Mouse (Mus musculus) testis, adult 2 months (tissue): ENCODE results near the gene Crhr1. TPM values are rescaled to one million over a fixed set of nuclear protein-coding genes. Genes with fewer than 3 reads are reported as not detected.
"Not testable (repeated sequence)": the region's sequence is repeated elsewhere in the genome, so short reads cannot be mapped to it uniquely, and the experiment has no call there.

Experiments
- H3K27ac ChIP-seq: fragments of 200-500 bp; 2 replicates; pipeline ENCODE4 v1.5.1; 2012; ENCODE audit warnings: low read depth, low read length; ENCODE audit not compliant: control insufficient read depth, insufficient read depth
- H3K27me3 ChIP-seq: fragments of 200-500 bp; 2 replicates; pipeline ENCODE4 v1.6.1; 2012; ENCODE audit warnings: mild to moderate bottlenecking, low read length, moderate library complexity; ENCODE audit not compliant: control insufficient read depth, insufficient read depth
- H3K36me3 ChIP-seq: fragments of 200-500 bp; 2 replicates; pipeline ENCODE4 v1.6.1; 2012; ENCODE audit warnings: mild to moderate bottlenecking, low read length; ENCODE audit not compliant: control insufficient read depth, insufficient read depth
- H3K4me1 ChIP-seq: fragments of 200-500 bp; 2 replicates; pipeline ENCODE4 v1.6.1; 2012; ENCODE audit warnings: low read length; ENCODE audit not compliant: control insufficient read depth, insufficient read depth
- H3K4me3 ChIP-seq: fragments of 200-500 bp; 2 replicates; pipeline ENCODE4 v1.5.1; 2012; ENCODE audit warnings: low read depth, mild to moderate bottlenecking, low read length, moderate library complexity, mixed read lengths; ENCODE audit not compliant: control insufficient read depth
- CTCF ChIP-seq: fragments of 200-500 bp; IDR thresholded peaks from 2 replicates; pipeline ENCODE4 v1.5.1; 2012; ENCODE audit warnings: low read depth, mild to moderate bottlenecking, inconsistent platforms, low read length, moderate library complexity; ENCODE audit not compliant: control insufficient read depth, insufficient read depth, insufficient replicate concordance
- POLR2A ChIP-seq: fragments of 200-500 bp; IDR thresholded peaks from 2 replicates; pipeline ENCODE4 v1.6.1; 2012; ENCODE audit warnings: low read depth, mild to moderate bottlenecking, inconsistent platforms, low read length, moderate library complexity; ENCODE audit not compliant: control insufficient read depth
- polyA plus RNA-seq: library from polyadenylated mRNA; depleted of rRNA; stranded (reverse); fragments of >200 nt; gene quantifications from 2 replicates; pipeline ENCODE4 v1.2.3, GENCODE M21; 2012

The Crhr1 gene
- polyA plus RNA-seq, 1 experiment, result 0.42 TPM

DNA sequence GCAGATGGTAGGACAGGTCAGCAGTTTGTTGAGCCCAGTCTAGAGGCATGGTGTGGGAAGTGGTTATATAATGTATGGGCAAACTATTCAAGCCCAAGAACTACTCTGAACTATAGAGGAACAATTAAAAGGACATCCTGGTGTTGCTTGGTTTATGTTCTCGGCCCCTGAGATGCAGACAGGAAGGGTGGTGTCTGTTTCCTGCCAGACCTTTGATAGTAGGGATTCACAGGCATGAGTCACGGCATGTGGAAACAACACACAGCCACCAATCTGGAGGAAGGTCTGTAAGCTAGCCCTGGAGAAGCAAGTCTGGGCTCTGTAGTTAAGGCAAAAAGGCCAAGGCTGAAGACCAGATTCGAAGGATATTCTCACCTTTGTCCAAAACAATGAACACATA lies 70.6 kb downstream of the Crhr1 start:
- no peaks in the 10 kb centered on the region for H3K36me3 ChIP-seq
- no peaks in the 10 kb centered on the region for H3K27me3 ChIP-seq
- H3K27ac ChIP-seq, result no peak overlapping the region
- no peak overlapping the region for H3K4me3 ChIP-seq
- no peak for TF ChIP-seq POLR2A
- no peak for TF ChIP-seq CTCF
- H3K4me1 ChIP-seq, result no peaks in the 10 kb centered on the region

DNA sequence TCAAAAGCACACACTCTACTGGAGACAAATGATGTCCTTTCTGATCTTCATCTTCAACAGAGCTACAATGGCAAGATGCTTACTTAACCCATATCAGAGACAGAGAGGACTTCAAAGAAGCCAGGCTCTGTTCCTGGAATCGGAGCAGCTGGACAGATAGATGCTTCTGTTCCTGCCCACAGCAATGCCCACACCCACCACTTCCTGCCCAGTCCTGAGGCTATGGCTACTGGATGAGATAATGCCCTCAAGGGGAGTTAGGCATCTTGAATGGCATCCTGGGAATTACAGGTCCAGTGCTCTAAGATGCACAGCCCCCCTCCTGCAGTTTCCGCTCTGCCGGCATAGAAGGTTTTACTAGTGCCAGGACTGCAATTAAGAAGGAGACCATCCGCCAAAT lies 73.9 kb downstream of the Crhr1 start:
- no peaks in the 10 kb centered on the region for H3K27me3 ChIP-seq
- no peaks in the 10 kb centered on the region for H3K4me1 ChIP-seq
- H3K27ac ChIP-seq, result no peak overlapping the region
- no peak overlapping the region for H3K4me3 ChIP-seq
- no peaks in the 10 kb centered on the region for H3K36me3 ChIP-seq
- TF ChIP-seq POLR2A (no peak), CTCF (no peak)

DNA sequence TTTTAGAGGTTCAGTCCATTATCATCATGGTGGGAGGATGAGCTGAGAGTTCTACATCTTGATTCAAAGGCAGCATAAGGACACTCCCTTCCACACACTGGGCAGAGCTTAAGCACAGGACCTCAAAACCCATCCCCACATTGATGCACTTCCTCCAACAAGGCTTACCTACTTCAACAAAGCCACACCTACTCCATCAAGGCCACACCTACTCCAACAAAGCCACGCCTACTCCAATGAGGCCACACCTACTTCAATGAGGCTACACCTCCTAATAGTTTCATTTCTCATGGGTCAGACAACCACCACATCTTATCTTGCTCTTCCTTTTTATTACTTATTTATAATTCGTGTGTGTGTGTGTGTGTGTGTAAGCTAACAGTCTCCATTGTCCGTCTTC lies 76.4 kb downstream of the Crhr1 start:
- H3K27ac ChIP-seq, result no peak overlapping the region
- no peaks in the 10 kb centered on the region for H3K36me3 ChIP-seq
- H3K4me1 ChIP-seq, result no peaks in the 10 kb centered on the region
- no peak overlapping the region for H3K4me3 ChIP-seq
- TF ChIP-seq CTCF (no peak), POLR2A (no peak)
- no peaks in the 10 kb centered on the region for H3K27me3 ChIP-seq

DNA sequence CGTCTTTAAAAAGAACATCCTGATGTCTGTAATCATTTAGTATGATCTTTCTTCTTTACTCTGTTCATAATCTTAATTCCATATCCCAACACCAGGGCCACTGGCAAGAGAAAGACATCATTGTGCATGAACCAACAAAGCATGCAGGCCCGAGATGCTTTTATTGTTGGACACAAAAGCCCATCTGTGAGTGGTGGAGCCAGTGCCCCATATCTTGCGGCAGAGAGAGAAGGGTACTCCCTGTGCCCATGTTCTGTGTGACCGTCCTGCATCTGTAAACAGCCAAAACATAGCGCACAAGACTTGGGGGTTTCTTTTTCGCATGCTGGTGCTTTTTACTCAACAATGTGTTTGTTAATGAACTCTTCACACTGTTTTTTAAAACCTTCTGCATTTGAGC lies 78.6 kb downstream of the Crhr1 start:
- H3K27ac ChIP-seq, result no peak overlapping the region
- no peaks in the 10 kb centered on the region for H3K4me1 ChIP-seq
- no peaks in the 10 kb centered on the region for H3K27me3 ChIP-seq
- TF ChIP-seq CTCF (no peak), POLR2A (no peak)
- no peaks in the 10 kb centered on the region for H3K36me3 ChIP-seq
- H3K4me3 ChIP-seq, result no peak overlapping the region

DNA sequence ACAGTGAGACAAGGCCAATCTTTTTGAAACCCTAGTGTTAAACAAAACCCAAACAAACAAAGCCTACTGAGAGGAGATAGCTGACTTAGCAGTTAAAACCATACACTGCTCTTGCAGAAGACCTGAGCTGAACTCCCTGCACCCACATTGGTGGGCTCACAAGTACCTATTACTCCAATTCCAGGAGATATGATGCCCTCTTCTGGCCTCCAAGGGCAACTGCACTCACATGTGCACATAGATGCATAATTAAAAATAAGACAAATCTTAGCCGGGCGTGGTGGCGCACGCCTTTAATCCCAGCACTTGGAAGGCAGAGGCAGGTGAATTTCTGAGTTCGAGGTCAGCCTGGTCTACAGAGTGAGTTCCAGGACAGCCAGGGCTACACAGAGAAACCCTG lies 81.5 kb downstream of the Crhr1 start:
- H3K4me3 ChIP-seq, H3K36me3 ChIP-seq, H3K27ac ChIP-seq: not testable (repeated sequence)

DNA sequence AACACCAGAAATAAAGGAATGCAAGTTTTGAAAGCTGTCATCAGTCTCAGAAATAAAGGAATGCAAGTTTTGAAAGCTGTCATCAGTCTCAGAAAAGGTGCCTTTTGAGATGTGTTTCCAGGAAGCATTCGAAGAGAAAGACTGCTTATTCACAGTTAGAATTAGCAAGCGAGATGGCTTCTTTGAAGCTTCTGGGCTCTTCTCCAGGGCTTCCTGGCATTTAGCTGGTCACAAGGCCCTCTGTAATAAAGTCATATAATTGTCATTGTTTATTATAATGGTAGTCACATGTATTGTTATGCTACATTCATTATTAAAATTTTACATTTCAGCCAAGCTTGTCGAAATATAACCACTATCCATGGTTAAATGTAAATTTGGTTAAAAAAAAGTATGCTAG lies 85.4 kb downstream of the Crhr1 start:
- Histone ChIP-seq H3K27ac (no peak overlapping the region), H3K36me3 (no peaks in the 10 kb centered on the region), H3K4me3 (no peak overlapping the region), H3K27me3 (no peaks in the 10 kb centered on the region), H3K4me1 (no peaks in the 10 kb centered on the region)
- TF ChIP-seq POLR2A (no peak), CTCF (no peak)

More for the DNA sequence above, 81.5 kb downstream of the Crhr1 start:
- H3K27me3 ChIP-seq, H3K4me1 ChIP-seq: not testable (repeated sequence)

DNA sequence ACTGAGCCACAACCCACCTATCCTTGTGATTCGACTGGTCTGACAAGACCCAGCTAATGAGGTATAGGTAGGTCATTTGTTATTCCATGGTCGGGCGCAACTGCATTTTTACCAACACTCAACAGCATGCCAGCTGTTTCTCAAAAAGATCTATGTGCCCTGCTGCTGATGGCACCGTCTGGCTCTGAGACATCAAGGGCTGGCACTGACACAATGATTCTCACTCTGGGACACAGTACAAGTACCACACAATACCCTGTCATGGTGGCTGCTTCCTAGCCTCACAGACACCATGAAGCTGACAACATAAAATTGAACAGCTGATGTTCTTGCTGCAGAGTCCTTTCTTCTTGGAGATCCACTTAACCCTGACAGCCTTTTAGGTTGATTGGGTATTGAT lies 87.6 kb downstream of the Crhr1 start:
- no peaks in the 10 kb centered on the region for H3K36me3 ChIP-seq
- no peaks in the 10 kb centered on the region for H3K27me3 ChIP-seq
- H3K4me3 ChIP-seq, result no peak overlapping the region
- no peak for TF ChIP-seq POLR2A
- no peak for TF ChIP-seq CTCF
- H3K27ac ChIP-seq, result no peak overlapping the region
- H3K4me1 ChIP-seq, result no peaks in the 10 kb centered on the region

DNA sequence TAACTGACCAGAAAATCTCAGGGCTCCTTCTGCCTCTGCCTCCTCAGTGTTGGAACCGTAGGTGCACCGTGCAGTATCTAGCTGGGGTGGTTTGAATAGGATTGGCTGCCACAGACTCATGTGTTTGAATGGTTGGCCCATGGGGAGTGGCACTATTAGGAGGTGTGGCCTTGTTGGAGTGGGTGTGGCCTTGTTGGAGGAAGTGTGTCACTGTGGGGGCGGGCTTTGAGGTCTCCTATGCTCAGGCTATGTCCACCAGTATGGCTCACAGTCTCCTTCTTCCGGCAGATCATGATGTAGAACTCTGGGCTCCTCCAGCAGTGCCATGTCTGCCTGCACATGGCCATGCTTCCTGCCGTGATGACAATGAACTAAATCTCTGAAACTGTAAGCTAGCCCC lies 89.1 kb downstream of the Crhr1 start:
- H3K4me3 ChIP-seq, result no peak overlapping the region
- H3K36me3 ChIP-seq, result no peaks in the 10 kb centered on the region
- no peaks in the 10 kb centered on the region for H3K4me1 ChIP-seq
- no peak for TF ChIP-seq POLR2A
- no peak for TF ChIP-seq CTCF
- H3K27ac ChIP-seq, result no peak overlapping the region
- H3K27me3 ChIP-seq, result no peaks in the 10 kb centered on the region
